Mouse (Mus musculus): Measurements from ENCODE around the gene Ltbp4. TPM values are rescaled to one million over a fixed set of nuclear protein-coding genes. Genes with fewer than 3 reads are reported as not detected.

Ltbp4 gene
- polyA plus RNA-seq (2015; fragmentation: Illumina TruSeq; extraction: RNeasy Lipid Tissue Mini Kit (QIAGEN cat#74804); ENCODE audit: insufficient read depth, low replicate concordance) = 11.5 TPM

DNA sequence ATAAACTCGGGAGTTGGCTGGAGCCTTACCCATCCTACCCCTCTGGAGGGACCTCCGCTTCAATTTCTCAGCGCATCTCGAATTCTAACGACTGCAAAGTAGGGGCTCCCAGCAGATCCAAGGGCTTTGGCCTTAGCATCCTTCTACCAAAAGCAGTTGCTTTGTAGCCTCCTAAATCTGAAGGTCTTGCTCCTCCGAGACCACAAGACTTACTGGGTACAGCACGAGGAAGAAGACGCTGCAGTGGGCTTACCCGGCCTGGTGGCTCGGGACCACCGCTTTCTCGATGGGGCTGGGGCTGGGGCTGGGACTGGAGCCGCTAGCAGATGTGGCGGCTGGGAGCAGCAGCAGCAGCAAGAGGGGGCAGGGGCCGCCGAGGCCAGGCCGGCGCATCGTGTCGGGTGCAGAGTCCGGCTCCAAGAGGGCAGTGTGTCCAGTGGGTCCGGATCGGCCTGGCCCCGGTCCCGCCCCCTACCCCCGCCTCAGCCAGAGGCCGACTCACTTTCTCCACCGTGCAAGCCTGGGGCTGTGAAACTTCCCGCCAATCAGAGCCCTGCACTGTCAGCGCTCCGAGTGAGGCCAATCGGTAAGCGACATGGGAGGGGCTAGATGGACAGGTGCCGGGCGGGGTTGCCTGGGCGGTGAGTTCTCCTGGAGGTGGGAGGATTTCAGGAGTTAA lies at the start of gene Ltbp4:
Ltbp4 (minus strand) TSS at position 518 of the 679 bp plus-strand sequence.

DNA sequence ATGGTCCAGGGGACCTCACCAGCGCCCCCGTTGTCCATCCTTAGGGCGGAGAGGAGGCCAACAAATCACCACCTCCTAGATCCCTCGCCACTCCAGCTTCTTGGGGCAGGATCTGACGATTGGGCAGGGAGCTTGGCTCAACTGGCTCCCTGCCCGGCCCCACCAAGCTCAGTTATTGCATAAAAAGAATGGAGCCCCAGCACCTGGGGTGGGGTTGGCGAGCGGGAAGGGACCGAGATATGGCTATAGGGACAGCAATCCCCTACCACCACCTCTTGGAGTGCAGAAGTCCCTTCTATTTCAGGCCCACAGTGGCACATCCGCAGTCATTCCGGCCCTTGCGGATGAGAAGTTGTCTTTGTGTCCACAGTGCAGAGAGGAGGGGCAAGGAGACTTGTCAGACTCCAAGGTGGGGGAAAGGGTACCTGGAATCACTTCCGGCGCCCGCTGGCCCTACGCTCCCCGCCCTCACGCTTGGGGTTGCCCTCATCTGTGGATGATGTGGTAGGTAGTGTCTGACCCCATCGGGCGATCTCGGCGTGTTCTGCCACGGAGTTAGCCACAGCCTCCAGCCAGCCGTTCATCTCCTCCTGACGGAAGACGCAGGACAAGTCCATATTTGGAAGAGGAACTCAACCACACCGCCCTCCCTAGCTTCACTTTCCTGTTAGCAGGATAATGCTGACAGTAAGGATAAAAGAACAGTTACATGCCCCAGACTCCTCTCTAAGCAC lies 19.5 kb upstream of the Ltbp4 start, which contains the start of gene Gm20479:
Gm20479 (minus strand) TSS at position 559 of the 734 bp plus-strand sequence.

DNA sequence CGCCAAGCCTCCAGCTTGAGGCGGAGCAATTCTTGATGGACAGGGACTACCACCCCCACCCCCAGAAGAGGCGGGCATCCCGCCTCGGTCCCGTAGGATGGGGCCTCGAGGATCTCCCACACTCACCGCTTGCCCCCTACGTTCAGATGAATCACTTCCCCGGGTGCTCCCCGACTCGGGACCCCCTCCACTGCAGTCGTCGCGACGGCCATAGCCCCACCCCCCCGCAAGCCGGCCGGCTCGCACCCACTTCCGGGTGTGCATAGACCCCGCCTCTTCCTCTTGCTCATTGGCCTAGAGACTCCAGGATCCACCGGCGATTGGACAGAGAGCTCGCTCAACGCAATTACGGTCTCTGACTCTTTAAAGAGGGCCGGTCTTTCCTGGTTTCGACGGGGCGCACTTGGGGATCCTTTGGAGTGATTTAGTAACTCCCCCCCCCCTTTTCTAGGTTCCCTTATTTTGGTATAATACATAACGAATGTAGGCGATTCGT lies 18.3 kb upstream of the Ltbp4 start, which contains the start of gene Shkbp1:
Shkbp1 (minus strand) TSS at position 275 of the 496 bp plus-strand sequence.

GRCm38 (mm10) chr7:27258205-27258899 lies 79.1 kb downstream of the Ltbp4 start, which contains the start of gene Numbl:
Numbl (plus strand) TSS chr7:27258433.

Other genes with a start within 250 kb of the Ltbp4 start
- gene Cyp2f2, start 217.8 kb downstream of the Ltbp4 start, polyA plus RNA-seq (2015; fragmentation: Illumina TruSeq; extraction: RNeasy Lipid Tissue Mini Kit (QIAGEN cat#74804); ENCODE audit: insufficient read depth, low replicate concordance) = not detected
- gene Cyp2t4, start 184.0 kb downstream of the Ltbp4 start, polyA plus RNA-seq (2015; fragmentation: Illumina TruSeq; extraction: RNeasy Lipid Tissue Mini Kit (QIAGEN cat#74804); ENCODE audit: insufficient read depth, low replicate concordance) = not detected
- gene Egln2, start 170.9 kb downstream of the Ltbp4 start, polyA plus RNA-seq (2015; fragmentation: Illumina TruSeq; extraction: RNeasy Lipid Tissue Mini Kit (QIAGEN cat#74804); ENCODE audit: insufficient read depth, low replicate concordance) = 32.2 TPM
- gene Rab4b, start 158.8 kb downstream of the Ltbp4 start, polyA plus RNA-seq (2015; fragmentation: Illumina TruSeq; extraction: RNeasy Lipid Tissue Mini Kit (QIAGEN cat#74804); ENCODE audit: insufficient read depth, low replicate concordance) = 46.8 TPM
- gene Gm21983, start 156.6 kb downstream of the Ltbp4 start, polyA plus RNA-seq (2015; fragmentation: Illumina TruSeq; extraction: RNeasy Lipid Tissue Mini Kit (QIAGEN cat#74804); ENCODE audit: insufficient read depth, low replicate concordance) = not detected
- not detected for gene Mia, start 156.5 kb downstream of the Ltbp4 start, polyA plus RNA-seq (2015; fragmentation: Illumina TruSeq; extraction: RNeasy Lipid Tissue Mini Kit (QIAGEN cat#74804); ENCODE audit: insufficient read depth, low replicate concordance)
- gene BC024978, start 141.9 kb downstream of the Ltbp4 start, polyA plus RNA-seq (2015; fragmentation: Illumina TruSeq; extraction: RNeasy Lipid Tissue Mini Kit (QIAGEN cat#74804); ENCODE audit: insufficient read depth, low replicate concordance) = 8.4 TPM
- 50.0 TPM for gene Snrpa, start 141.4 kb downstream of the Ltbp4 start, polyA plus RNA-seq (2015; fragmentation: Illumina TruSeq; extraction: RNeasy Lipid Tissue Mini Kit (QIAGEN cat#74804); ENCODE audit: insufficient read depth, low replicate concordance)
- gene Itpkc, start 109.0 kb downstream of the Ltbp4 start, polyA plus RNA-seq (2015; fragmentation: Illumina TruSeq; extraction: RNeasy Lipid Tissue Mini Kit (QIAGEN cat#74804); ENCODE audit: insufficient read depth, low replicate concordance) = 4.7 TPM
- 7.5 TPM for gene Coq8b, start 104.7 kb downstream of the Ltbp4 start, polyA plus RNA-seq (2015; fragmentation: Illumina TruSeq; extraction: RNeasy Lipid Tissue Mini Kit (QIAGEN cat#74804); ENCODE audit: insufficient read depth, low replicate concordance)
- gene Numbl, start 79.3 kb downstream of the Ltbp4 start, polyA plus RNA-seq (2015; fragmentation: Illumina TruSeq; extraction: RNeasy Lipid Tissue Mini Kit (QIAGEN cat#74804); ENCODE audit: insufficient read depth, low replicate concordance) = 0.77 TPM
- gene Shkbp1, start 18.3 kb upstream of the Ltbp4 start, polyA plus RNA-seq (2015; fragmentation: Illumina TruSeq; extraction: RNeasy Lipid Tissue Mini Kit (QIAGEN cat#74804); ENCODE audit: insufficient read depth, low replicate concordance) = 26.2 TPM
- 19.3 TPM for gene Gm20479, start 19.7 kb upstream of the Ltbp4 start, polyA plus RNA-seq (2015; fragmentation: Illumina TruSeq; extraction: RNeasy Lipid Tissue Mini Kit (QIAGEN cat#74804); ENCODE audit: insufficient read depth, low replicate concordance)
- gene Sptbn4, start 110.0 kb upstream of the Ltbp4 start, polyA plus RNA-seq (2015; fragmentation: Illumina TruSeq; extraction: RNeasy Lipid Tissue Mini Kit (QIAGEN cat#74804); ENCODE audit: insufficient read depth, low replicate concordance) = 0.10 TPM
- 39.0 TPM for gene Blvrb, start 110.3 kb upstream of the Ltbp4 start, polyA plus RNA-seq (2015; fragmentation: Illumina TruSeq; extraction: RNeasy Lipid Tissue Mini Kit (QIAGEN cat#74804); ENCODE audit: insufficient read depth, low replicate concordance)
- 13.6 TPM for gene Sertad3, start 136.1 kb upstream of the Ltbp4 start, polyA plus RNA-seq (2015; fragmentation: Illumina TruSeq; extraction: RNeasy Lipid Tissue Mini Kit (QIAGEN cat#74804); ENCODE audit: insufficient read depth, low replicate concordance)
- 7.2 TPM for gene Sertad1, start 149.2 kb upstream of the Ltbp4 start, polyA plus RNA-seq (2015; fragmentation: Illumina TruSeq; extraction: RNeasy Lipid Tissue Mini Kit (QIAGEN cat#74804); ENCODE audit: insufficient read depth, low replicate concordance)
- 0.51 TPM for gene Prx, start 161.6 kb upstream of the Ltbp4 start, polyA plus RNA-seq (2015; fragmentation: Illumina TruSeq; extraction: RNeasy Lipid Tissue Mini Kit (QIAGEN cat#74804); ENCODE audit: insufficient read depth, low replicate concordance)
- 0.08 TPM for gene Hipk4, start 185.6 kb upstream of the Ltbp4 start, polyA plus RNA-seq (2015; fragmentation: Illumina TruSeq; extraction: RNeasy Lipid Tissue Mini Kit (QIAGEN cat#74804); ENCODE audit: insufficient read depth, low replicate concordance)
- 26.5 TPM for gene Pld3, start 215.5 kb upstream of the Ltbp4 start, polyA plus RNA-seq (2015; fragmentation: Illumina TruSeq; extraction: RNeasy Lipid Tissue Mini Kit (QIAGEN cat#74804); ENCODE audit: insufficient read depth, low replicate concordance)
- gene 2310022A10Rik, start 215.5 kb upstream of the Ltbp4 start, polyA plus RNA-seq (2015; fragmentation: Illumina TruSeq; extraction: RNeasy Lipid Tissue Mini Kit (QIAGEN cat#74804); ENCODE audit: insufficient read depth, low replicate concordance) = 10.4 TPM

All from spleen, adult 10 weeks (tissue).